Mouse (Mus musculus) heart, postnatal 0 days (tissue): ENCODE data around the gene Myrf.

ENCODE experiments used
- CTCF ChIP-seq: IDR thresholded peaks from 2 replicates; pipeline ENCODE4 v1.5.1; 2016; ENCODE audit warnings: antibody characterized with exemption, control low read depth, low read depth
- EP300 ChIP-seq: IDR thresholded peaks from 2 replicates; pipeline ENCODE4 v1.6.1; 2016; ENCODE audit warnings: antibody characterized with exemption, low read depth

DNA sequence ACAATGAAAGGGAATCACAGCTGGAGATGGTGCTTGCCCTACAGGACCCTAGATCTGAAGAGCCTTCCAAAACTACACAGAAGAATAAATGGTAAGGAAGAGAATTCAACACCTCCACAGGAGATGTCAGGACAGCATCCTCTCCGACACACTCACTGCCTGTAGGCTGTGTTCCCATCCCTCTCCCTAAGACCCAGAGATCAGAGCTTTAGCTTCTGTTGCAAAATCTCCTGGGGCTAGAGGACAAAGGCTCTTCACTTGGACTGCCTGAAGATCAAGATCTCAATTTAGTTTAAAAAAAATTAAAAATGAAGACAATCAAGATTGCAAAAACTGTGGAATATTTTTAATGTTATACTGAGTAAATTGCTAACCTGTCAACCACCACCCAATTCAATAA, 64.1 kb downstream of the Myrf start:
- TF ChIP-seq CTCF (no peak), EP300 (no peak)
